Mouse (Mus musculus): Measurements from ENCODE around the gene Mindy3. TPM values are rescaled to one million over a fixed set of nuclear protein-coding genes. Genes with fewer than 3 reads are reported as not detected.

Mindy3 gene
- polyA plus RNA-seq, 1 experiment from 2014 or later = 15.3 TPM

DNA sequence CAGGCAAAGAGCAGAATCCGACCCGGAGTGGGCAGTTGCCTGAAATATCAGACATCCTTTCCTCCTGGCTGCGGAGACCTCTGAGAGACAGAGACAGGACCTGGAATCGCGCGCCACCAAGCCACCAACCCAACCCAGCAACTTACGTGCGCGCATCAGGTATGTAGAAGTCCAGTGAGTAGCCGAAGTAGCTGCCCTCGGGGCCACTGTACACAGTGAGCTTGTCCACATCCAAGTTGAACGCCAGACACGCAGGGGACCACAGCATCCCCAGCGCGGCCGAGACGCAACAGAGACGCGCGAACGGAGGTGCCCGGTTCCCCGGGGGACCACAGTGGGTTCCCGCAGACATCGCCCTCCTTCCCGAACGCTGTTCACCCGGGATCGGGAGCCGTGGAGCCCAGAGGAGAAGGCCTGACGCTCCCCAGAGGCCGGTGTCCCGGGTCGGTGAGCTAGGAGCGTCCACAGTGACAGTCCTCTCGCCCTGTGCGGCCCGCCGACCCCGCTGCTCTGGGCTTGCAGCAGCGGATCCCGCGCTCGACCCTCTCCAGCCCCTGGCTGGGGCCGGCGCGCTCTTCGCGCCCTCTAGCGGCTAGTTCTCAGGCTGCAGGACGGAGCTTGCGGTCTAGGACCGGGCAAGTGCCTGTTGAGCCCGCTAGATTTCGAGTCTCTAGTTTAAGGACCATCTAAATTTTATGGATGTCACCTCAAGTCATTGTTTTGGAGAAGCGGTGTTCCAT is 117.7 kb downstream of the Mindy3 start, which contains the start of gene Itga8:
TSS of gene Itga8 (minus strand) at position 492 of the 740 bp plus-strand sequence.
- Histone ChIP-seq H3K4me2 (peak within 1 kb of the TSS; percentile 81), H3K9me3 (replicated peaks) (no peaks in the 10 kb centered on the region), H3K9ac (peak within 1 kb of the TSS; percentile 42; the same call in 1 of the 2 replicates), H3K27me3 (peaks cover 42% of the 10 kb centered on the region), H3K36me3 (replicated peaks) (no peaks in the 10 kb centered on the region), H3K4me1 (replicated peaks) (peaks cover 6% of the 10 kb centered on the region; the same call in 1 of the 2 replicates), H3K27ac (replicated peaks) (no peak within 1 kb of the TSS), H3K4me3 (replicated peaks) (peak within 1 kb of the TSS; percentile 55)
- WGBS (ENCODE audit: insufficient replicate concordance) = 2% methylated on average over 56 of the region's 56 CpGs
- ATAC-seq (ENCODE audit: insufficient read depth) = peak; percentile 81

DNA sequence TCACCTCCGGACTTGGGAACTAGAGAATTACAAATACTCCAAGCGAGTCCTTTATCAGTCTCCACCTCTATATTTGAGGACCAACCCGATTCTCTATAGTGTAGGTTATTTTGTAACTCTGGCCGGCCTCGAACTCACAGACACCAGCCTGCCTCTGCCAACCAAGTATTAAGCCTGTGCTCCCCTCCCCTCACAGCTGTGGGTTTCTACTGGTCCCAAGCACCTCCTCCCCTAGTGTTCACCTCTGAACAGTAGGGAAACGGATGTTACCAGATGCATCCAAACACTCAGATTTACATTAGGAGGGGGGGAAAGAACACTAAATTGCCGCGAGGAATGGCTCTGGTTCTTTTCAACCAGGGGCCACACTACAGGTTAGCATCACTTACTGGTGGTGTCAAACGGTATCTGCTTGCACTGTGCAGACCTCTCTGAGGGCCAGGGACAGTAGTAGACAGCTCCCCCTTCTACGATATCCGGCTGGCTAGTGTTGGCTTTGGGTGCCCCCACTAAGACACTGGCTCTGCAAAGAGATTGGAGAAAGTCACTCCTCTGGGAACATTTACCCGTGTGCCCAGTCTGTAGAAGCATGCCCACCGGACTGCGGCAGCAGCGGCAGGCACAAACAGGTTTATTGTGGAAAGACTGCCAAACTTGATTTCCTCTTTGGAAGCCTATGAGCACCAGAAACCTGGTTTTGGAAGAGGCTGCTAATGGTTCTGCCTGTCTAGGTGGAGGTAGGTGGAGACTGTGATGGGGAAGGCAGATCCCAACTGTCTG is 118.6 kb downstream of the Mindy3 start:
- H3K4me1 ChIP-seq (replicated peaks) = peaks cover 6% of the 10 kb centered on the region; the same call in 1 of the 2 replicates
- no peaks in the 10 kb centered on the region for H3K36me3 ChIP-seq (replicated peaks)
- H3K9ac ChIP-seq = no peak overlapping the region
- H3K9me3 ChIP-seq (replicated peaks) = no peaks in the 10 kb centered on the region
- peak overlapping the region; percentile 55; the same call in 1 of the 2 replicates for H3K4me3 ChIP-seq (replicated peaks)
- no peak for ATAC-seq (ENCODE audit: insufficient read depth)
- H3K27me3 ChIP-seq = peaks cover 42% of the 10 kb centered on the region
- peak overlapping the region; percentile 81; the same call in 1 of the 2 replicates for H3K4me2 ChIP-seq
- no peak overlapping the region for H3K27ac ChIP-seq (replicated peaks)
- WGBS (ENCODE audit: insufficient replicate concordance) = 61% methylated on average over 15 of the region's 15 CpGs

DNA sequence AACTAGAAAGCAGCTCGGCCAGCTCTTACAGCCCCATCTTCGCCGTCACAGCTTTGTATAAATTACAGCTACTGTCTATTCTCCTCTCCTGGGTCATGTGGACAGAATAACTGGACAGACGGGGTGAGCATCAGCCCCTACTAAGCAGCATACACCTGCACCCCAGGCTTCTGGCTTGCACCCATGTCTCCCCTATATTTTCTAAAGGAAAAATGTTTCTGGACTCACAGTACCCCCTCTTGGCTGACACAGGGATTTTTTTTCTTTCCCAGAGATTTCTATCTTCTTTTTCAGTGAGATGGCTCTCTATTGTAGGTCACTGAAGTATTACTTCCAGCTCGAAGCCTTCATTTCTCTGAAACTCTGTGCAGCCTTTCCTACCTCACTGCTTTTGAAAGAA is 122.0 kb downstream of the Mindy3 start:
- 65% methylated on average over 5 of the region's 5 CpGs for WGBS (ENCODE audit: insufficient replicate concordance)
- Histone ChIP-seq H3K9me3 (replicated peaks) (no peaks in the 10 kb centered on the region), H3K4me3 (replicated peaks) (no peak overlapping the region), H3K4me2 (no peak overlapping the region), H3K4me1 (replicated peaks) (peaks cover 6% of the 10 kb centered on the region; the same call in 1 of the 2 replicates), H3K27me3 (peaks cover 32% of the 10 kb centered on the region), H3K27ac (replicated peaks) (no peak overlapping the region), H3K36me3 (replicated peaks) (no peaks in the 10 kb centered on the region), H3K9ac (no peak overlapping the region)
- no peak for ATAC-seq (ENCODE audit: insufficient read depth)

Other genes starting within 250 kb of the Mindy3 start
- gene Itga8, start 117.5 kb downstream of the Mindy3 start, polyA plus RNA-seq (2015; fragmentation: Nextera tagmentation; extraction: Ambion mirVana) = 2.1 and 2.2 TPM in 2 replicates